ENCODE assay signal across 13 mouse cellular contexts in the genomic region with DNA sequence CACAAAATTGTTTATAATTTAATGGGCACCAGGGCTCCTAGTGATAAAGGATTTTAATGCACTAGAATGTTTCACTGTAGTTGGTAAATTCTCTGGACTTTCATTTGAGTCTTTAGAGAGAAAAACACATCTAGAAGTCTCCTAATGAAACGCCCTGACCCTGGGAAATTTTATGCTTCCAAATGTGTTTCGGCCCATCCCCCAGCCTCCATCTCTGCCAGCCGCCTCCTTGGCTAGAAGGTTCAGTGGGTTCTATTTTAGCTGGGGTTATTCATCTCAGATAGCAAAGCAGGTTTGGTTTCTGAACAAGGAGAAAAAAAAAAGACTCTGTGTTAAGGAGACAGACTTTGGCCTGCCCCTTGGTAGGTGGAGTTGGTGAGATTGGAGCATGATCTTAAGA.
DNase-seq lines count a peak whose midpoint lies in the region; ATAC-seq lines count a peak whose summit lies in the region.
"Had no signal": no experiment of that assay in that cellular context is flagged by ENCODE, and none has a peak within 500 bp of the region (broad histone marks: within the 10 kb centered on the region; RNA-seq: fewer than 3 reads in every experiment).

No protein-coding gene starts in this region.

- H3K4me1 ChIP-seq in hindbrain, embryonic 10.5 days (replicated peaks): peaks cover 41% of the 10 kb centered on the region
- no peaks in the 10 kb centered on the region for H3K4me1 ChIP-seq in hindbrain, embryonic 16.5 days (ENCODE audit: control insufficient read depth, insufficient read depth, low read depth, low read length)
- H3K4me1 ChIP-seq in forebrain, embryonic 15.5 days: peaks cover 13% of the 10 kb centered on the region
- H3K4me1 ChIP-seq in liver, embryonic 11.5 days (replicated peaks; ENCODE audit: control insufficient read depth, insufficient read depth, low read length): no peaks in the 10 kb centered on the region
- H3K4me1 ChIP-seq: embryonic facial prominence, embryonic 15.5 days; limb, embryonic 13.5 days had no signal

- 33% methylated on average over 3 of the region's 3 CpGs for WGBS in hindbrain, embryonic 10.5 days
- 30% methylated on average over 3 of the region's 3 CpGs for WGBS in hindbrain, embryonic 16.5 days
- WGBS in forebrain, embryonic 15.5 days: 15% methylated on average over 3 of the region's 3 CpGs
- 74% methylated on average over 3 of the region's 3 CpGs for WGBS in liver, embryonic 11.5 days

- peak; percentile 27 for DNase-seq in hindbrain, embryonic 10.5 days (ENCODE audit: low spot score)
- peak; percentile 62 for DNase-seq in embryo, embryonic 10.5 days (ENCODE audit: low spot score)
- peak; percentile 68 for DNase-seq in kidney, adult 9 months
- no peak for DNase-seq in lung, postnatal 14 days
- no peak for DNase-seq in liver, embryonic 11.5 days (ENCODE audit: low spot score)
- no peak for DNase-seq in adrenal gland, adult (ENCODE audit: inconsistent age in 2 of 2, low spot score in 1 of 2)
- DNase-seq: adrenal gland, postnatal 10 days; cerebellum, adult 11-12 months; lung, embryonic 14.5 days had no signal

- no peaks in the 10 kb centered on the region for H3K27me3 ChIP-seq in hindbrain, embryonic 10.5 days (ENCODE audit: insufficient read depth, poor library complexity, severe bottlenecking)
- H3K27me3 ChIP-seq in hindbrain, embryonic 16.5 days (replicated peaks; ENCODE audit: control insufficient read depth, insufficient read depth, low read length): no peaks in the 10 kb centered on the region
- no peaks in the 10 kb centered on the region for H3K27me3 ChIP-seq in forebrain, embryonic 15.5 days
- no peaks in the 10 kb centered on the region for H3K27me3 ChIP-seq in liver, embryonic 11.5 days (replicated peaks; ENCODE audit: control insufficient read depth, insufficient read depth, low read length)
- H3K27me3 ChIP-seq: embryonic facial prominence, embryonic 15.5 days; limb, embryonic 13.5 days had no signal

- no peak overlapping the region for H3K4me2 ChIP-seq in hindbrain, embryonic 16.5 days (ENCODE audit: low read length)
- H3K4me2 ChIP-seq in forebrain, embryonic 15.5 days (replicated peaks): no peak overlapping the region
- H3K4me2 ChIP-seq in liver, embryonic 11.5 days: no peak overlapping the region
- H3K4me2 ChIP-seq: embryonic facial prominence, embryonic 15.5 days; limb, embryonic 13.5 days; lung, embryonic 14.5 days had no signal

- no peak overlapping the region for H3K9ac ChIP-seq in hindbrain, embryonic 16.5 days (ENCODE audit: low read depth, low read length)
- H3K9ac ChIP-seq in forebrain, embryonic 15.5 days (replicated peaks): no peak overlapping the region
- H3K9ac ChIP-seq in liver, embryonic 11.5 days (ENCODE audit: low read depth, low read length): no peak overlapping the region
- H3K9ac ChIP-seq: embryonic facial prominence, embryonic 15.5 days; limb, embryonic 13.5 days; lung, embryonic 14.5 days had no signal

- H3K9me3 ChIP-seq in hindbrain, embryonic 10.5 days: no peaks in the 10 kb centered on the region
- 0 out of 2 replicates have a peak, but pooled peaks cover 2% of the 10 kb centered on the region for H3K9me3 ChIP-seq in hindbrain, embryonic 16.5 days (ENCODE audit: control insufficient read depth, low read length)
- no peaks in the 10 kb centered on the region for H3K9me3 ChIP-seq in forebrain, embryonic 15.5 days
- no peaks in the 10 kb centered on the region for H3K9me3 ChIP-seq in liver, embryonic 11.5 days (ENCODE audit: control insufficient read depth, low read length)
- H3K9me3 ChIP-seq: embryonic facial prominence, embryonic 15.5 days; limb, embryonic 13.5 days had no signal

- peak overlapping the region; percentile 92 for H3K27ac ChIP-seq in hindbrain, embryonic 10.5 days
- no peak overlapping the region for H3K27ac ChIP-seq in hindbrain, embryonic 16.5 days (ENCODE audit: low read depth, low read length)
- H3K27ac ChIP-seq in forebrain, embryonic 15.5 days (replicated peaks): 0 out of 2 replicates have a peak overlapping the region, but pooled peaks have one; percentile 27
- H3K27ac ChIP-seq in liver, embryonic 11.5 days (ENCODE audit: low read depth, low read length): no peak overlapping the region
- H3K27ac ChIP-seq: embryonic facial prominence, embryonic 15.5 days; limb, embryonic 13.5 days had no signal

- ATAC-seq in hindbrain, embryonic 16.5 days: no peak
- no peak for ATAC-seq in forebrain, embryonic 15.5 days (replicated peaks)
- ATAC-seq in liver, embryonic 11.5 days (replicated peaks; ENCODE audit: low FRiP score): no peak

- no peaks in the 10 kb centered on the region for H3K36me3 ChIP-seq in hindbrain, embryonic 10.5 days
- no peaks in the 10 kb centered on the region for H3K36me3 ChIP-seq in hindbrain, embryonic 16.5 days (ENCODE audit: control insufficient read depth, insufficient read depth, low read length)
- no peaks in the 10 kb centered on the region for H3K36me3 ChIP-seq in forebrain, embryonic 15.5 days
- H3K36me3 ChIP-seq in liver, embryonic 11.5 days (ENCODE audit: control insufficient read depth, insufficient read depth, low read length): no peaks in the 10 kb centered on the region
- H3K36me3 ChIP-seq: embryonic facial prominence, embryonic 15.5 days; limb, embryonic 13.5 days had no signal

- H3K4me3 ChIP-seq in hindbrain, embryonic 10.5 days: no peak overlapping the region
- no peak overlapping the region for H3K4me3 ChIP-seq in hindbrain, embryonic 16.5 days (ENCODE audit: low read length)
- H3K4me3 ChIP-seq in forebrain, embryonic 15.5 days: no peak overlapping the region
- H3K4me3 ChIP-seq in liver, embryonic 11.5 days (ENCODE audit: low read depth, low read length): no peak overlapping the region
- H3K4me3 ChIP-seq: embryonic facial prominence, embryonic 15.5 days; limb, embryonic 13.5 days had no signal

Comparison
In these comparisons a context has a peak if more than half of its experiments do, and no peak if none do; other contexts are left out.
1. H3K27ac ChIP-seq: peak in hindbrain, embryonic 10.5 days (single experiment) and forebrain, embryonic 15.5 days (single experiment); none in hindbrain, embryonic 16.5 days (single experiment) and liver, embryonic 11.5 days (single experiment).
2. DNase-seq: peak in hindbrain, embryonic 10.5 days (single experiment), embryo, embryonic 10.5 days (single experiment) and kidney, adult 9 months (single experiment); none in lung, postnatal 14 days (single experiment), liver, embryonic 11.5 days (single experiment) and adrenal gland, adult (0 of 2).